Comparison of ENCODE assay signal across 8 mouse cellular contexts in the genomic region with DNA sequence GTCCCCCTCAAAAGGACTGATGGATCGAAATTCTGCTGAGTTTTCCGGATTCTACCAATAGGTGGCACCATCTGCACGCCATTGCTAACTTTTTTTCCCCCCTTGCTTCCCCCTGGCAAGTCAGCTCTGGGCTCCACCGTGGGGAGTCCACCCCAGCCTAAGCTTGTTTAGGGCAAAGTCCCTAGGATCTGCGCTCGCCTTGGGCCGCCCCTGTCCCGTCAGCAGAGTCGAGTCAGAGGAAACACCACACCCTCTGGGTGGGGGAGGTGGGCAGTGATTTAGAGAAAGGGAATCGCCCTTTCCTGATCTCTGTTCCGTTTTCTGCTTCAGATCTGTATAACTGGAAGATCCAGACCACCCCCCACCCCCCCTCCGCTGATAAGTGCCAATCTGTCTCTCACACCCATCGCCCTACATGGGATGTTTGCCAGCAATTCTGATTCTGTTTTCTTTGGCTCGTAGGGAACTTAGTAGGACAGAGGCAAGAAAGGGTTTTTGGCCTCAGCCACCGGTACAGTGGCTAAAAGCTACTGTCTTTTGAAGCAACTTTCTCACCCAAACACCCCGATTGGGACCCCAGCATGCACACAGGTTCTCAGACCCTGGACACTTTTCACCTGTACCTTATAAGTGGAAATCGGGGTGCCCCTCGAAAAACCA. TPM values are rescaled to one million over a fixed set of nuclear protein-coding genes. Genes with fewer than 3 reads are reported as not detected.
DNase-seq lines count a peak whose midpoint lies in the region; ATAC-seq and TF ChIP-seq lines count a peak whose summit lies in the region.

No protein-coding gene starts in this region.

- peak overlapping the region; percentile 67 for H3K4me2 ChIP-seq in liver, postnatal 0 days (ENCODE audit: low read depth, low read length)
- peak overlapping the region; percentile 35; the same call in 1 of the 2 replicates for H3K4me2 ChIP-seq in neural tube, embryonic 14.5 days (ENCODE audit: low read depth, low read length)

- no peaks in the 10 kb centered on the region for H3K27me3 ChIP-seq in liver, postnatal 0 days (ENCODE audit: insufficient read depth, low read length)
- no peaks in the 10 kb centered on the region for H3K27me3 ChIP-seq in neural tube, embryonic 14.5 days (ENCODE audit: control insufficient read depth, insufficient read depth, low read length)

- no peaks in the 10 kb centered on the region; the same call in 1 of the 2 replicates for H3K4me1 ChIP-seq in liver, postnatal 0 days (ENCODE audit: insufficient read depth)
- no peaks in the 10 kb centered on the region for H3K4me1 ChIP-seq in neural tube, embryonic 14.5 days (ENCODE audit: control insufficient read depth, insufficient read depth, low read length)

- no peaks in the 10 kb centered on the region for H3K9me3 ChIP-seq in liver, postnatal 0 days (ENCODE audit: low read length)
- no peaks in the 10 kb centered on the region for H3K9me3 ChIP-seq in neural tube, embryonic 14.5 days (ENCODE audit: control insufficient read depth, low read length)

- peak; percentile 76 for TF ChIP-seq CTCF in liver, postnatal 0 days (IDR thresholded peaks at IDR 0.05; ENCODE audit: low read depth)

- no peak overlapping the region for H3K4me3 ChIP-seq in liver, postnatal 0 days (ENCODE audit: low read depth, low read length)
- no peak overlapping the region for H3K4me3 ChIP-seq in neural tube, embryonic 14.5 days (ENCODE audit: low read depth, low read length)

- 14% methylated on average over 18 of the region's 18 CpGs for WGBS in liver, postnatal 0 days (ENCODE audit: insufficient replicate concordance)
- WGBS in neural tube, embryonic 14.5 days: 14% methylated on average over 18 of the region's 18 CpGs

- H3K36me3 ChIP-seq in liver, postnatal 0 days (replicated peaks; ENCODE audit: insufficient read depth, low read length): no peaks in the 10 kb centered on the region
- H3K36me3 ChIP-seq in neural tube, embryonic 14.5 days (ENCODE audit: control insufficient read depth, insufficient read depth, low read length): no peaks in the 10 kb centered on the region

- TF ChIP-seq EP300 in liver, postnatal 0 days (IDR thresholded peaks at IDR 0.05; ENCODE audit: low read depth): no peak

- ATAC-seq in liver, postnatal 0 days: 0 out of 2 replicates have a peak, but pooled peaks have one; percentile 35
- ATAC-seq in neural tube, embryonic 14.5 days (ENCODE audit: low read depth): peak; percentile 49; the same call in 1 of the 2 replicates

- no peak overlapping the region for H3K27ac ChIP-seq in liver, postnatal 0 days (ENCODE audit: low read depth)
- no peak overlapping the region for H3K27ac ChIP-seq in neural tube, embryonic 14.5 days (ENCODE audit: low read depth, low read length)

- no peak overlapping the region for H3K9ac ChIP-seq in liver, postnatal 0 days (replicated peaks)
- H3K9ac ChIP-seq in neural tube, embryonic 14.5 days (replicated peaks; ENCODE audit: low read depth, low read length): no peak overlapping the region

- DNase-seq in 3T3-L1 (ENCODE audit: low read depth, low spot score): peak; percentile 72
- peak; percentile 20 for DNase-seq in MN1 (ENCODE audit: low spot score)
- peak; percentile 83 for DNase-seq in embryo, embryonic 10.5 days (ENCODE audit: low spot score)
- DNase-seq in heart, adult 8-10 months (ENCODE audit: low spot score): peak; percentile 68
- peak; percentile 59 for DNase-seq in kidney, adult 18-20 months
- DNase-seq in liver, postnatal 0 days: peak; percentile 46
- peak; percentile 52 to 61 for DNase-seq in thymus, postnatal 36 days

RNA-seq across cellular contexts. Expression of a gene that starts 10.2 kb away (rescaled TPM):
- total RNA-seq in heart, adult 8-10 months (2022): 10 to 100 TPM in 3 of 4 experiments, 1 to 10 TPM in 1; 9.4 to 11.7 (median 10.8) TPM
- polyA plus RNA-seq in liver, postnatal 0 days (2015; fragmentation: Nextera tagmentation; extraction: Ambion mirVana): 3.5 and 3.7 TPM in 2 replicates
- polyA plus RNA-seq in neural tube, embryonic 14.5 days (2014; fragmentation: Nextera tagmentation; extraction: Ambion mirVana): 2.1 and 3.6 TPM in 2 replicates

Comparison
In these comparisons a context has a peak if more than half of its experiments do, and no peak if none do; other contexts are left out.
1. DNase-seq: peak in every context shown above with its lines; median percentile 83 in embryo, embryonic 10.5 days; 72 in 3T3-L1; 68 in heart, adult 8-10 months; 59 in kidney, adult 18-20 months; 56 in thymus, postnatal 36 days; 46 in liver, postnatal 0 days; 20 in MN1.